Mouse (Mus musculus): ENCODE data around the gene Cct7.
"Not testable (repeated sequence)": the region's sequence is repeated elsewhere in the genome, so short reads cannot be mapped to it uniquely, and the experiment has no call there.

Cct7 gene

DNA sequence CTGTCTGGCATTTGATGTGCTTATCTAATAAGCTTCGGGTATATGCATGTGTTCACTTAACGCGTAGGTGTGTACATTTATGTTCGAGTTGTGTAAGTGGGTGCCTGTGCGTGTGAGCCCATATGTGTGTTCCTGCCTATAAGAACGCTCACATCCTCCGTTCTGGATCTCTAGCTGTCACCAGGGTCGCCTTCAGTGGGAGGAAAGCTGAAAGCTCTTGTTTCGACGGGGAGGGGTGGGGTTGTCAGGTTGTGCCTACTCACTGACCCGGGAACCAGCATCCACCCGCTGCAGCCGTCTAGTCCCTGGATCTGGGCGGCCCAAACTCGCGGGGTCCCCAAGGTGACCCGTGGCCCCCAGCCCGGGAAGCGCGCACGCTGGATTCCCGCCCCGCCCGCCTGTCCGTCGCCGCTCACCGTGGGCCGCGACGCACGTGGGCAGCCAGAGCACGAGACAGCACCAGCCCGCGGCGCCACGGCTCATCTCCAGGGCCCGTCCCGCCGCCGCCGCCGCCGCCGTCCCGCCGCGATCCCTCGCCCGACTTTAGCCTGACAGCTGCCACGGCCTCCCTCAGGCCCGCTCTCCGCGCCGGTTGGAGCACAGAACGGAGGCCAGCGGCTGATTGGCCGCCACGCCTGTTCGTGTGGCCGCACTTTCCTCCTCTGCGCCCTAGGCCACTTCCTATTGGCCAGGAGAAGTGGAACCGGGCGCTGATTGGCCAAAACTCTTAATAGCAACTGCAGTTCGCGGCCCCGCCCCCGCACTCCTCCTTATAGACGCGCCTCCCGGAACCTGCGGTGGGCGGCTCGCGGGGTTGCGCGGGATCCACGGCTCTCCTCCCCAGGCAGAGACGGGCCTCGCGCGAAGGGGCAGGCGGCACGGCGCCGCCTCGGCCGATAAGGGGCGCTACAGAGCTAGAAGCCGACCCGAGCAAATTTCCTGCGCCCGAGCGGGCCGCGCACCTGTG lies at the start of gene Cct7:
Cct7 (plus strand) TSS at position 818 of the 967 bp plus-strand sequence.
- DNase-seq (ENCODE audit: low read depth, low spot score): peak; percentile 98

- no peak for DNase-seq (ENCODE audit: low read depth, low spot score)
These were observed 48.7 kb upstream of the Cct7 start for GRCm38 (mm10) chr6:85402613-85403012.

GRCm38 (mm10) chr6:85403039-85403438 lies 48.3 kb upstream of the Cct7 start:
- DNase-seq (ENCODE audit: low read depth, low spot score): no peak

GRCm38 (mm10) chr6:85409003-85409402 lies 42.3 kb upstream of the Cct7 start:
- no peak for DNase-seq (ENCODE audit: low read depth, low spot score)

- peak; percentile 41 for DNase-seq (ENCODE audit: low read depth, low spot score)
These were observed 40.5 kb upstream of the Cct7 start for GRCm38 (mm10) chr6:85410771-85411273.

DNA sequence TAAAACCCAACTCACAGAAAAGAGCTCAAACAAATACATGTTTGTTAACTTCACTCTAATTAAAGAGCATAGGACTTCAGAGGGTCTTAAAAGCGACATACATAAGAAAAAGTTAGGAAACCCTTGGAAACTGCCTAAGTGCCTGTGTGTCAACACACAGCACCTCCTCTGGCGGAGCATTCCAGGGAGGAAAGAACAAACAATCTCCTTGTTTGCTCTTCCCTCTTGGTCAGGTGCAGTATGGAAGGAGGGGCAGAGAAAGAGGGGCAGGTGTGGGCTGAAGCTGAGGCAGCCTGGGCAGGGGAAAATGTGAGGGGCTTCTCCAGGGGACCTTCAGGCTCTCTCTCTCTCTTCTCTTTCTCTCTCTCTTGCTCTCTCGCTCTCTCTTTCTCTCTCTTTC lies 35.5 kb upstream of the Cct7 start:
- DNase-seq (ENCODE audit: low read depth, low spot score): no peak

- no peak for DNase-seq (ENCODE audit: low read depth, low spot score)
These were observed 32.2 kb upstream of the Cct7 start for GRCm38 (mm10) chr6:85419150-85419549.

DNA sequence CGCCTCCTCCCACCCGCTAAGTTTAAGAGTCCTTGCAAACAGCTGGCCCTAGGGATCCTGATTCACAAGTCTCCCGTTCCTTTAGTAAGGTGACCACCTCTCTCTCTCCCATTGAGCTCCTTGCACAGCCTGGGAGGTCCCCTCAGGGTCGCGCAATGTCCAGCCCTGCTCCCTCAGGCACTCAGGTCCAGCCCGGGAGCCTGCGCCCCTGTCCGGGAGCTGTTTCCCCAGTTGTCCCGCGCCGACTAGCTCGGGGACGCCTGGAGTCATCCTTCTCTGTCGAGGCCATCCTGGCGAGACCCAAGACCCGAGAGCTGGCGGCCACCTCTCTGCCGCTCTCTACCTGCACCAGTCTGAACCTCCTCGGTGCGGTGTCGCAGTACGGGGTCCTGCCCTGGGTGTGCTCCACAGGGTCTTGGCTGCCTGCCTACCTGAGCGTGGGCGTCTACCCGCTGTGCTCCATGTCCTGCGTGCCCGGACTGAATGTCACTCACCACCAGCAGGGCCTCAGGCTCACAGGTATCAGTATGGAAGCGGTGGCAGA lies 27.4 kb upstream of the Cct7 start, which contains the start of gene Noto:
Noto (plus strand) TSS at position 51 of the 544 bp plus-strand sequence.
- no peak for DNase-seq (ENCODE audit: low read depth, low spot score)

DNA sequence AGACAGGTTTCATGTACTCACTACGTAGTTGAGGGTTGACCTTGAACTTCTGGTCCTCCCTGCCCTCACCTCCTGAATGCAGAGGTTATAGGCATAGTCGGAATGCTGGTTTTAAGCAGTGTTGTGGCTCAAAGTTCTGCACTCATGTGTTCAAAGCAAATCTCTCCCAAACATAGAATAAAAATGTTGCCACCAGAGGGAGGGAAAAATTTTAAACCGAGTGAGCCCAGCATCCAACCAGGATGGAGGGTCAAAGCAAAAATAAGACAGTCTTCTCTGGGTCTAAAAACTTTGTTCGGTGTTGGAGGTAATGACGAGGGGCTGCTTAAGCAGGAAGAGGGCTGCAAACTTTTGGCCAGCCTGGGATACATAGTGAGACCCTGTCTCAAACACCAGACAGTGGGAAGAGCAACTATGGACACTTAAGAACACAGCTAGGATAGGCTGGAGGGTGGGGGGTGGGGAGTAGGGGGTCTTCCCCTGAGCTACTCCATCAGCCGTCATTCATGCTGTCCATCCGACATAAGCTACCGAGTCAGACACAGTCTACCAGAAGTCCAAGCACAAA lies 20.0 kb upstream of the Cct7 start:
- DNase-seq (ENCODE audit: low read depth, low spot score): no peak

DNA sequence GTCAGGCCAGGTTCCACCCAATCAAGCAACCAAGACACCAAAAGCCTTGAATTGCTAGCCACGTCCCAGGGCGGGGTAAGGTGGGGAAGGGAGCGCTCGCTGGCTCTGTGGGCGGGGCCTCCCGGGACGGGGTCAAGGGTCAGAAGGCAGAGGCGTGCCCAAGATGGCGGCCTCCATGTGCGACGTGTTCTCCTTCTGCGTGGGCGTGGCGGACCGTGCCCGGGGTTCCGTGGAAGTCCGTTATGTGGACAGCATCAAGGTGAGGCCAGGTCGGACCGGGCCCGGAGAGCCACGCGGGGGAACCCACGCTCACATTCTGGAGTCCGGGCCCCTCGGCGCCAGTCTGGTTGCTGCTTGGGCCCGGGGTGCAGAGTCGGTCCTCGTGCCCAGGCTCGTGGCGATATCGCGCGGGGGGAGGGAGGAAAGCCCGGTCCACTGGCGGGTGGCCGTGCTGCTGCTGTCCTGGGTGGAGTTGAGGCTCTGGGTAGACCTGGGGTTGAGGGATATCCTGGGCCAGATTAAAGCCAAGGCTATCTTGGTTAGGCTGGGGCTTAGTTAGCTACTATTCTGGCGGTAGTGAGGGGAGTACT lies 19.4 kb upstream of the Cct7 start, which contains the start of gene Smyd5:
Smyd5 (plus strand) TSS at position 148 of the 590 bp plus-strand sequence.
- DNase-seq (ENCODE audit: low read depth, low spot score): no peak

DNA sequence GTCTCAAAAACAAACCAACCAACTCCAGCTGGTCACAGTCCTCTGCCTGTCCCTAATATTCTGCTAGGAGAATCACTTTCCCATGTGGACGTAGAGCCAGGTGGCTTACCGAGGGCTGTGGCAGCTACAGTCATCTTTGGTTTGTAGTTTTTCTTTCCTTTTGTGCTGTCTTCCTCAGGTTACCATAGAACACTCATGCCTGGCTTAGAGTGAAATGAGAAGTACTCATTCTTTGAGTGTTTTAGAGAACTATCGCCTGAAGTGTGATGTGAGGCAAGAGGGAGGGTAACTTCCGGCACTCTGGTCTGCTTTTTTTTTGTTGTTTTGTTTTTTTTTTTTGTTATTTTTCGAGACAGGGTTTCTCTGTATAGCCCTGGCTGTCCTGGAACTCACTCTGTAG lies 17.4 kb upstream of the Cct7 start:
- no peak for DNase-seq (ENCODE audit: low read depth, low spot score)

GRCm38 (mm10) chr6:85436204-85436603 lies 15.1 kb upstream of the Cct7 start:
- DNase-seq (ENCODE audit: low read depth, low spot score): no peak

GRCm38 (mm10) chr6:85436631-85437030 lies 14.7 kb upstream of the Cct7 start:
- no peak for DNase-seq (ENCODE audit: low read depth, low spot score)

DNA sequence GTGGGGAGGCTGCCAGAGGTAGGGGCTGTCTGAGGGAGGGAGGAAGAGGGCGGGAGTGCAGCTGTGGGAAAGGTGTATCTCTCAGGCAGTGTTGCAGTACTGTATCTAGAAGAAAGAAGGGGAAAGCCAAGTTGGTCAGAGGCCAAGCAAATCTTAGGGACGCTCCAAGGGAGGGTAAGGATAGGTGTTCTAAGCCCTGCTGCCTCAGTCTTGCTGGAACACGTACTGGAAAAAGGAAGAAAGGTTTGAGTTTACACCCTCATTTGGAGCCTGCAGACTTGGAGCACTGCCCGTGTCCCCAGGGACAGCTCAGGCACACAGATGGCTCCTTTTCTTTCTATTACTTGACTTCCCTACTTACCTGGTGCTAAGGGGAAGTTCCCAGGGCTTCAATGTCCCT lies 10.2 kb upstream of the Cct7 start:
- DNase-seq (ENCODE audit: low read depth, low spot score): no peak

DNA sequence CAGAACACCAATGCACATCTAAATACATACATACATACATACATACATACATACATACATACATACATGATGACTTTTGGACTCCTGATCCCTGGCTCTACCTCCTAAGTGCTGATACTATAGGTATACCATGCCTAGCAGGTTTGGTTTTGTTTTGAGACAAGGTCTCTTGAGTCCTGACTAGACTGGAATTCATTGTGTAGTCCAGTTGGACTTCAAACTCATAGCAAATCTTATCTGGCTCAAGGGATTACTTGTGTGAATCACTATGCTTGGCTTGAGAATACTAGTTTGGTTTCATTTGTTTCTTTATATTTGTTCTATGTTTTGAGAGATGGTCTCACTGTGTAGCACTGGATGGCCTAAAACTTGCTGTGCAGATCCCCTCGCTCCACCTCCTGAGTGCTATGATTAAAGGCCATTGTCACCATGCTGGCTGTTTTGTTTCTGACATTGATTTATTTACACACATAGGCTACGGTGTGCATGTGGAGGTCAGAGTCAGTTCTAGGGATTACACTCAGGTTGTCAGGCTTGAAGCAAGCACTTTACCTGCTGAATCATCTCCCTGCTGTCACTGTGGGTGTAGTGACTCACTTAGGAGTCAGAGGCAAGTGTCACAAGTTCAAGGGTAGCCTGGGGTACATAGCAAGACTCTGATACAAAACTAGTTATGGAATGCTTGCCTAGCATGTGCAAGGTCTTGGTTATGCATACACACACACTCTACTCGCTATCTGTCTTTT lies 7.7 kb upstream of the Cct7 start:
- no peak for DNase-seq (ENCODE audit: low read depth, low spot score)

GRCm38 (mm10) chr6:85444266-85444965 lies 6.9 kb upstream of the Cct7 start:
- no peak for DNase-seq (ENCODE audit: low read depth, low spot score)

DNA sequence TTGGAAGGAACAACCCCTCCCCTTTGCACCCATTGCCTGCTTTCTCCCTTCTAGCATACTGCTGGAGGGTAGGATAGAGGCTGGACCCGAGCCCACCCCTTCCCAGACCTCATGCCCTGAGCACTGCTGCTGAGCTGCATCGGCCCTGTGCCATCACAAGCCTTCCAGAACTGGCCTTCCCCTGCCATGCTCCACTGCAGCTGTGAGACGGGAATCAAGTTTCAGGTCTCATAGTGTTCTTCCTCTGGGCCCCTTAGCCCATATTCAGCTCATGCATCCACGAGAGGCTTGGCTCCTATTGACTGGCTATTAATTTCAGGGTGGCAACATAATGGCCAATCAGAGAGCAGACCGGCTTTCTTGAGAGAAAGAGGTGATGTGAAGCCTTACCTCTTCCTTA lies 6.0 kb upstream of the Cct7 start:
- DNase-seq (ENCODE audit: low read depth, low spot score): no peak

DNA sequence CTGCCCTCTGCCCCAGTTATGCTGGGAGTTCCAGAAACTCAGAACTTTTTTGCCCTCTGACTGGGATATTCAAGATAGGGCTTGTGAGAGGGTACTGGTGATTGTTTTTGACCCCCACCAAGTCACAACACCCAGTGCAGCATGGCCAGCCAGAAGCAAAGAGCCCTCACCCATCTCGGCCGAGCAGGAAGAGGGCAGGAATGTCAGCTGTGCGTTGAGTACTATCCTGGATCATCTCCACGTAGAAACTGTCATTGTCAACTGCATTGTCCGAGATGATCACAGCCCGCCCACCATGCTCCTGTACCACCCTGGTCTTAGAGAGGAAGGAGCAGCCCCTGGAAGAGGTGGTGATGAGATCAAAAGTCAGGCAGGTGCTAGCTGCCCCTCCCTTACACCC lies 4.0 kb upstream of the Cct7 start:
- no peak for DNase-seq (ENCODE audit: low read depth, low spot score)

GRCm38 (mm10) chr6:85450140-85450539 lies 1.2 kb upstream of the Cct7 start:
- DNase-seq (ENCODE audit: low read depth, low spot score): not testable (repeated sequence)

DNA sequence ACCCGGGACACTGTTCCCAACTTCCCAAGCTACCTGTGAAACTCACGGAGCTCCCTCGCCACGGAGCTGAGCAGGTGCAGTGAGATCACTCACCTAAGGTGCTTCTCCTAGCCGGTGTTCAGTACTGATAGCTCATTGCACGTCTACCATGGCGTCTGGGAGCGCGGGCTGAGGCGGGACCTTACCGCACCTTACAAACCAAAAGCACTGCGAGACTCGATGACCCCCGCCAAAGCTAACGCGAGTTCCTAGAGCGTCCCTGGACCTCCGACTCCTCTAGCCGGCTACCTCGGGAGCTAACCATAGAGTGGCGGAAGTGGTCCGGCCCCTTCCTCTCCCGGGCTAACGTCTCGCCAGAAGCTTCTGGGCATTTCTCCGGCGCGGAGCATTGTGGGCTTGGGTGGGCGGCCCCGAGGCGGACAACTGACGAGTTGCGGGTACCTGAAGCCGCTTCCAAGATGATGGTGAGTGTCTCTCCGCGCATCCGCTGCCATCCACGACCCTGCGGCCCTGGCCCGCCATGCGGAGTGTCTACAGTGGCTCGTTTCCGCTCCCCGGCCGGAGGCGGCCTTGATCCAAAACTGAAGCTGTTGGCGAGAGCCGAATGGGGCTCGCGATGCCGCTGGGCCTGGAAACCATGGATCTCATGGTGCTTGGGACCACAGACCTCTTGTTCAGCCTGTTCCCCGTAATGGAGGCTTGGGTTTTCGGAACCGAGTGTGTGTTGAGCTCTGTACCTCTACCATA lies 523 bp downstream of the Cct7 start, which contains the start of gene Pradc1:
Pradc1 (minus strand) TSS at position 307 of the 747 bp plus-strand sequence.
- DNase-seq (ENCODE audit: low read depth, low spot score): peak; percentile 99
